Mouse (Mus musculus): ENCODE data around the gene Ccdc24. TPM values are rescaled to one million over a fixed set of nuclear protein-coding genes. Genes with fewer than 3 reads are reported as not detected.

The Ccdc24 gene
- polyA plus RNA-seq, 1 experiment from 2014 or later: 0.70 TPM

GRCm38 (mm10) chr4:117858794-117859193 lies 13.6 kb downstream of the Ccdc24 start:
- Histone ChIP-seq H3K27ac (replicated peaks in 1 of 2; ENCODE audit: control insufficient read depth in 1 of 2, insufficient read depth in 1 of 2, low read depth in 2 of 2, low read length in 2 of 2) (no peak overlapping the region), H3K27me3 (ENCODE audit: control insufficient read depth, insufficient read depth, low read length) (no peaks in the 10 kb centered on the region; the same call in 1 of the 2 replicates), H3K9ac (ENCODE audit: low read length) (no peak overlapping the region), H3K4me3 (ENCODE audit: control insufficient read depth in 1 of 2, insufficient read depth in 1 of 2, low read depth in 1 of 2, low read length in 2 of 2) (no peak overlapping the region), H3K4me1 (ENCODE audit: control insufficient read depth in 2 of 2, insufficient read depth in 2 of 2, low read length in 2 of 2) (peaks cover 12% of the 10 kb centered on the region in 2 experiments), H3K36me3 (ENCODE audit: control insufficient read depth, insufficient read depth, low read length) (0 out of 2 replicates have a peak, but pooled peaks cover 6% of the 10 kb centered on the region), H3K4me2 (ENCODE audit: low read length) (no peak overlapping the region), H3K9me3 (ENCODE audit: control insufficient read depth, low read length) (no peaks in the 10 kb centered on the region)
- no peak for ATAC-seq (ENCODE audit: insufficient number of reproducible peaks, insufficient read depth, low FRiP score, low read depth)
- WGBS: 78% methylated on average over 3 of the region's 3 CpGs

- Histone ChIP-seq H3K27ac (replicated peaks in 1 of 2; ENCODE audit: control insufficient read depth in 1 of 2, insufficient read depth in 1 of 2, low read depth in 2 of 2, low read length in 2 of 2) (no peak overlapping the region), H3K27me3 (ENCODE audit: control insufficient read depth, insufficient read depth, low read length) (no peaks in the 10 kb centered on the region; the same call in 1 of the 2 replicates), H3K36me3 (ENCODE audit: control insufficient read depth, insufficient read depth, low read length) (0 out of 2 replicates have a peak, but pooled peaks cover 6% of the 10 kb centered on the region), H3K9ac (ENCODE audit: low read length) (no peak overlapping the region), H3K4me2 (ENCODE audit: low read length) (no peak overlapping the region), H3K9me3 (ENCODE audit: control insufficient read depth, low read length) (no peaks in the 10 kb centered on the region), H3K4me1 (ENCODE audit: control insufficient read depth in 2 of 2, insufficient read depth in 2 of 2, low read length in 2 of 2) (peaks cover 10% of the 10 kb centered on the region in 2 experiments), H3K4me3 (ENCODE audit: control insufficient read depth in 1 of 2, insufficient read depth in 1 of 2, low read depth in 1 of 2, low read length in 2 of 2) (no peak overlapping the region)
- WGBS: 79% methylated on average over 9 of the region's 9 CpGs
- ATAC-seq (ENCODE audit: insufficient number of reproducible peaks, insufficient read depth, low FRiP score, low read depth): no peak
Measured at GRCm38 (mm10) chr4:117855146-117855545, 17.2 kb downstream of the Ccdc24 start.

GRCm38 (mm10) chr4:117852152-117852868 lies 20.0 kb downstream of the Ccdc24 start:
- Histone ChIP-seq H3K36me3 (ENCODE audit: control insufficient read depth, insufficient read depth, low read length) (0 out of 2 replicates have a peak, but pooled peaks cover 3% of the 10 kb centered on the region), H3K27ac (replicated peaks in 1 of 2; ENCODE audit: control insufficient read depth in 1 of 2, insufficient read depth in 1 of 2, low read depth in 2 of 2, low read length in 2 of 2) (no peak overlapping the region), H3K4me3 (ENCODE audit: control insufficient read depth in 1 of 2, insufficient read depth in 1 of 2, low read depth in 1 of 2, low read length in 2 of 2) (no peak overlapping the region), H3K4me2 (ENCODE audit: low read length) (no peak overlapping the region), H3K9me3 (ENCODE audit: control insufficient read depth, low read length) (no peaks in the 10 kb centered on the region), H3K4me1 (ENCODE audit: control insufficient read depth in 2 of 2, insufficient read depth in 2 of 2, low read length in 2 of 2) (peaks cover 13 to 15% of the 10 kb centered on the region in 2 experiments), H3K9ac (ENCODE audit: low read length) (no peak overlapping the region), H3K27me3 (ENCODE audit: control insufficient read depth, insufficient read depth, low read length) (no peaks in the 10 kb centered on the region)
- 86% methylated on average over 10 of the region's 10 CpGs for WGBS
- no peak for ATAC-seq (ENCODE audit: insufficient number of reproducible peaks, insufficient read depth, low FRiP score, low read depth)

GRCm38 (mm10) chr4:117850871-117851270 lies 21.5 kb downstream of the Ccdc24 start:
- no peaks in the 10 kb centered on the region for H3K27me3 ChIP-seq (ENCODE audit: control insufficient read depth, insufficient read depth, low read length)
- ATAC-seq (ENCODE audit: insufficient number of reproducible peaks, insufficient read depth, low FRiP score, low read depth): no peak
- peaks cover 13 to 15% of the 10 kb centered on the region in 2 experiments for H3K4me1 ChIP-seq (ENCODE audit: control insufficient read depth in 2 of 2, insufficient read depth in 2 of 2, low read length in 2 of 2)
- WGBS: 62% methylated on average over 7 of the region's 7 CpGs
- no peaks in the 10 kb centered on the region for H3K36me3 ChIP-seq (ENCODE audit: control insufficient read depth, insufficient read depth, low read length)
- no peak overlapping the region for H3K4me3 ChIP-seq (ENCODE audit: control insufficient read depth in 1 of 2, insufficient read depth in 1 of 2, low read depth in 1 of 2, low read length in 2 of 2)
- H3K9me3 ChIP-seq (ENCODE audit: control insufficient read depth, low read length): no peaks in the 10 kb centered on the region
- no peak overlapping the region for H3K9ac ChIP-seq (ENCODE audit: low read length)
- H3K4me2 ChIP-seq (ENCODE audit: low read length): no peak overlapping the region
- no peak overlapping the region for H3K27ac ChIP-seq (replicated peaks in 1 of 2; ENCODE audit: control insufficient read depth in 1 of 2, insufficient read depth in 1 of 2, low read depth in 2 of 2, low read length in 2 of 2)

GRCm38 (mm10) chr4:117850176-117850575 lies 22.2 kb downstream of the Ccdc24 start:
- H3K9ac ChIP-seq (ENCODE audit: low read length): no peak overlapping the region
- WGBS: 79% methylated on average over 7 of the region's 7 CpGs
- no peak overlapping the region for H3K27ac ChIP-seq (replicated peaks in 1 of 2; ENCODE audit: control insufficient read depth in 1 of 2, insufficient read depth in 1 of 2, low read depth in 2 of 2, low read length in 2 of 2)
- H3K36me3 ChIP-seq (ENCODE audit: control insufficient read depth, insufficient read depth, low read length): no peaks in the 10 kb centered on the region
- no peak overlapping the region for H3K4me2 ChIP-seq (ENCODE audit: low read length)
- no peaks in the 10 kb centered on the region for H3K27me3 ChIP-seq (ENCODE audit: control insufficient read depth, insufficient read depth, low read length)
- H3K9me3 ChIP-seq (ENCODE audit: control insufficient read depth, low read length): no peaks in the 10 kb centered on the region
- peaks cover 12% of the 10 kb centered on the region in 2 experiments for H3K4me1 ChIP-seq (ENCODE audit: control insufficient read depth in 2 of 2, insufficient read depth in 2 of 2, low read length in 2 of 2)
- no peak for ATAC-seq (ENCODE audit: insufficient number of reproducible peaks, insufficient read depth, low FRiP score, low read depth)
- no peak overlapping the region for H3K4me3 ChIP-seq (ENCODE audit: control insufficient read depth in 1 of 2, insufficient read depth in 1 of 2, low read depth in 1 of 2, low read length in 2 of 2)

- Histone ChIP-seq H3K9ac (ENCODE audit: low read length) (no peak overlapping the region), H3K9me3 (ENCODE audit: control insufficient read depth, low read length) (no peaks in the 10 kb centered on the region), H3K27me3 (ENCODE audit: control insufficient read depth, insufficient read depth, low read length) (no peaks in the 10 kb centered on the region), H3K27ac (replicated peaks in 1 of 2; ENCODE audit: control insufficient read depth in 1 of 2, insufficient read depth in 1 of 2, low read depth in 2 of 2, low read length in 2 of 2) (no peak overlapping the region), H3K36me3 (ENCODE audit: control insufficient read depth, insufficient read depth, low read length) (no peaks in the 10 kb centered on the region), H3K4me1 (ENCODE audit: control insufficient read depth in 2 of 2, insufficient read depth in 2 of 2, low read length in 2 of 2) (peaks cover 5 to 7% of the 10 kb centered on the region in 2 experiments; a peak in 2 of 4 replicates), H3K4me2 (ENCODE audit: low read length) (no peak overlapping the region), H3K4me3 (ENCODE audit: control insufficient read depth in 1 of 2, insufficient read depth in 1 of 2, low read depth in 1 of 2, low read length in 2 of 2) (no peak overlapping the region)
- ATAC-seq (ENCODE audit: insufficient number of reproducible peaks, insufficient read depth, low FRiP score, low read depth): no peak
- WGBS: 76% methylated on average over 5 of the region's 5 CpGs
Measured at GRCm38 (mm10) chr4:117849506-117849905, 22.9 kb downstream of the Ccdc24 start.

GRCm38 (mm10) chr4:117849063-117849462 lies 23.3 kb downstream of the Ccdc24 start:
- H3K27me3 ChIP-seq (ENCODE audit: control insufficient read depth, insufficient read depth, low read length): no peaks in the 10 kb centered on the region
- ATAC-seq (ENCODE audit: insufficient number of reproducible peaks, insufficient read depth, low FRiP score, low read depth): no peak
- WGBS: 49% methylated on average over 17 of the region's 17 CpGs
- no peak overlapping the region for H3K27ac ChIP-seq (replicated peaks in 1 of 2; ENCODE audit: control insufficient read depth in 1 of 2, insufficient read depth in 1 of 2, low read depth in 2 of 2, low read length in 2 of 2)
- no peak overlapping the region for H3K9ac ChIP-seq (ENCODE audit: low read length)
- no peak overlapping the region for H3K4me2 ChIP-seq (ENCODE audit: low read length)
- no peaks in the 10 kb centered on the region for H3K36me3 ChIP-seq (ENCODE audit: control insufficient read depth, insufficient read depth, low read length)
- H3K4me1 ChIP-seq (ENCODE audit: control insufficient read depth in 2 of 2, insufficient read depth in 2 of 2, low read length in 2 of 2): peaks cover 3 to 7% of the 10 kb centered on the region in 2 experiments; a peak in 1 of 4 replicates
- no peaks in the 10 kb centered on the region for H3K9me3 ChIP-seq (ENCODE audit: control insufficient read depth, low read length)
- no peak overlapping the region for H3K4me3 ChIP-seq (ENCODE audit: control insufficient read depth in 1 of 2, insufficient read depth in 1 of 2, low read depth in 1 of 2, low read length in 2 of 2)

All from heart, embryonic 14.5 days (tissue).